Mouse (Mus musculus): Measurements from ENCODE around the gene Crybb1.

Crybb1 gene

GRCm38 (mm10) chr5:112255426-112255825, at the start of gene Crybb1:
Crybb1 (plus strand) TSS chr5:112255815.
- peak; percentile 66 for DNase-seq

- DNase-seq, result no peak
These were observed 48.9 kb upstream of the Crybb1 start for GRCm38 (mm10) chr5:112206543-112207255.

GRCm38 (mm10) chr5:112208321-112208720, 47.3 kb upstream of the Crybb1 start:
- no peak for DNase-seq

- peak; percentile 59 for DNase-seq
These were observed 45.5 kb upstream of the Crybb1 start for GRCm38 (mm10) chr5:112210104-112210503.

GRCm38 (mm10) chr5:112211911-112212310, 43.7 kb upstream of the Crybb1 start:
- no peak for DNase-seq

- no peak for DNase-seq
These were observed 42.8 kb upstream of the Crybb1 start for GRCm38 (mm10) chr5:112212711-112213264.

GRCm38 (mm10) chr5:112213331-112214240, 42.0 kb upstream of the Crybb1 start:
- DNase-seq, result no peak

- peak; percentile 69 for DNase-seq
These were observed 41.2 kb upstream of the Crybb1 start for GRCm38 (mm10) chr5:112214419-112214818.

GRCm38 (mm10) chr5:112215291-112215751, 40.3 kb upstream of the Crybb1 start:
- no peak for DNase-seq

GRCm38 (mm10) chr5:112215801-112216251, 39.8 kb upstream of the Crybb1 start:
- no peak for DNase-seq

GRCm38 (mm10) chr5:112216335-112216734, 39.3 kb upstream of the Crybb1 start:
- no peak for DNase-seq

GRCm38 (mm10) chr5:112217031-112217430, 38.6 kb upstream of the Crybb1 start:
- DNase-seq, result no peak

GRCm38 (mm10) chr5:112218679-112219078, 36.9 kb upstream of the Crybb1 start:
- DNase-seq, result no peak

- no peak for DNase-seq
These were observed 36.2 kb upstream of the Crybb1 start for GRCm38 (mm10) chr5:112219398-112219797.

- no peak for DNase-seq
These were observed 35.4 kb upstream of the Crybb1 start for GRCm38 (mm10) chr5:112220203-112220602.

GRCm38 (mm10) chr5:112225591-112225990, 30.0 kb upstream of the Crybb1 start:
- DNase-seq, result no peak

- DNase-seq, result no peak
These were observed 28.3 kb upstream of the Crybb1 start for GRCm38 (mm10) chr5:112227354-112227753.

GRCm38 (mm10) chr5:112227898-112228239, 27.7 kb upstream of the Crybb1 start:
- no peak for DNase-seq

- DNase-seq, result no peak
These were observed 27.2 kb upstream of the Crybb1 start for GRCm38 (mm10) chr5:112228240-112229076.

GRCm38 (mm10) chr5:112235806-112236205, 19.8 kb upstream of the Crybb1 start:
- DNase-seq, result no peak

- DNase-seq, result no peak
These were observed 19.0 kb upstream of the Crybb1 start for GRCm38 (mm10) chr5:112236631-112237030.

- DNase-seq, result no peak
These were observed 18.2 kb upstream of the Crybb1 start for GRCm38 (mm10) chr5:112237439-112237838.
